Mouse (Mus musculus): ENCODE results near the gene Pramel1. TPM values are rescaled to one million over a fixed set of nuclear protein-coding genes. Genes with fewer than 3 reads are reported as not detected.

Pramel1 gene
- total RNA-seq, 2 experiments from 2014 or later = 0.16 to 0.20 TPM

Other genes starting within 250 kb of the Pramel1 start
- gene Prdm2, start 181.4 kb upstream of the Pramel1 start, total RNA-seq (2021) = 10 to 100 TPM; 27.8 to 30.2 TPM
- gene Pdpn, start 94.9 kb upstream of the Pramel1 start, total RNA-seq (2021) = 10 to 100 TPM; 36.8 to 40.9 TPM
- 10 to 100 TPM; 11.2 to 12.2 TPM for gene Lrrc38, start 44.7 kb upstream of the Pramel1 start, total RNA-seq (2021)
- 10 to 100 TPM in 1 of 2 experiments, 1 to 10 TPM in 1; 9.3 to 13.7 TPM for gene Pramef8, start 18.0 kb downstream of the Pramel1 start, total RNA-seq (2021)
- gene Oog4, start 55.9 kb downstream of the Pramel1 start, total RNA-seq (2021) = not detected
- gene Gm13043, start 116.9 kb downstream of the Pramel1 start, total RNA-seq (2021) = not detected
- gene Gm13040, start 141.5 kb downstream of the Pramel1 start, total RNA-seq (2021) = not detected
- not detected for gene BC080695, start 157.3 kb downstream of the Pramel1 start, total RNA-seq (2021)
- gene Gm13057, start 157.3 kb downstream of the Pramel1 start, total RNA-seq (2021) = not detected
- not detected for gene Gm13083, start 220.6 kb downstream of the Pramel1 start, total RNA-seq (2021)